In genomic region chr11:113502968-113503367, GRCm38 (mm10) we compare ENCODE assay signal across 23 mouse cellular contexts.
"Had no signal": no experiment of that assay in that cellular context is flagged by ENCODE, and none has a peak within 500 bp of the region (broad histone marks: within the 10 kb centered on the region; RNA-seq: fewer than 3 reads in every experiment).

No protein-coding gene starts in this region.

- H3K36me3 ChIP-seq: heart, embryonic 12.5 days; hindbrain, embryonic 13.5 days; hindbrain, embryonic 15.5 days; kidney, embryonic 15.5 days; limb, embryonic 13.5 days had no signal

- H3K4me2 ChIP-seq: heart, embryonic 12.5 days; hindbrain, embryonic 13.5 days; hindbrain, embryonic 15.5 days; kidney, embryonic 15.5 days; limb, embryonic 13.5 days had no signal

- H3K27me3 ChIP-seq: heart, embryonic 12.5 days; hindbrain, embryonic 13.5 days; hindbrain, embryonic 15.5 days; limb, embryonic 13.5 days had no signal

- H3K9me3 ChIP-seq: heart, embryonic 12.5 days; hindbrain, embryonic 13.5 days; hindbrain, embryonic 15.5 days; kidney, embryonic 15.5 days; limb, embryonic 13.5 days had no signal

- H3K9ac ChIP-seq: forebrain, postnatal 0 days; heart, embryonic 12.5 days; hindbrain, embryonic 13.5 days; hindbrain, embryonic 15.5 days; kidney, embryonic 15.5 days; limb, embryonic 13.5 days had no signal

- DNase-seq: forebrain, postnatal 0 days; gastrocnemius, postnatal 14 days; gastrocnemius, postnatal 36 days; heart, adult 11 months; heart, adult 2 months; heart, postnatal 10 days; heart, postnatal 4 days; kidney, adult 11 months; kidney, adult 2 months; kidney, adult 9 months; kidney, postnatal 14 days; kidney, postnatal 36 days; layer of hippocampus, adult 9-11 months; layer of hippocampus, postnatal 36 days; left cerebral cortex, postnatal 4 days had no signal

- H3K27ac ChIP-seq: heart, adult 2 months; hindbrain, embryonic 13.5 days; hindbrain, embryonic 15.5 days; hindbrain, postnatal 0 days; kidney, embryonic 15.5 days; kidney, postnatal 0 days; limb, embryonic 13.5 days had no signal

- H3K4me3 ChIP-seq: heart, adult 2 months; heart, embryonic 12.5 days; hindbrain, embryonic 13.5 days; hindbrain, embryonic 15.5 days; kidney, embryonic 15.5 days; limb, embryonic 13.5 days had no signal

- ATAC-seq: forebrain, postnatal 0 days; hindbrain, postnatal 0 days; intestine, embryonic 16.5 days had no signal
